Comparison of ENCODE assay signal across 11 mouse cellular contexts in genomic region chr4:62640496-62641229, GRCm38 (mm10).
DNase-seq lines count a peak whose midpoint lies in the region; ATAC-seq and TF ChIP-seq lines count a peak whose summit lies in the region.
"Had no signal": no experiment of that assay in that cellular context is flagged by ENCODE, and none has a peak within 500 bp of the region (broad histone marks: within the 10 kb centered on the region; RNA-seq: fewer than 3 reads in every experiment).

No protein-coding gene starts in this region.

- no peak for ATAC-seq in hindbrain, postnatal 0 days
- ATAC-seq in hindbrain, embryonic 13.5 days (ENCODE audit: low FRiP score) = no peak
- ATAC-seq in neural tube, embryonic 13.5 days (ENCODE audit: low read depth) = no peak
- ATAC-seq in limb, embryonic 14.5 days (ENCODE audit: low FRiP score, low read depth) = no peak; the same call in 1 of the 2 replicates

- no peaks in the 10 kb centered on the region for H3K9me3 ChIP-seq in hindbrain, postnatal 0 days (ENCODE audit: low read length)
- H3K9me3 ChIP-seq in hindbrain, embryonic 13.5 days = no peaks in the 10 kb centered on the region
- H3K9me3 ChIP-seq in neural tube, embryonic 13.5 days = no peaks in the 10 kb centered on the region
- H3K9me3 ChIP-seq in limb, embryonic 14.5 days (ENCODE audit: control insufficient read depth, low read length) = no peaks in the 10 kb centered on the region

- WGBS in hindbrain, postnatal 0 days = 77% methylated on average over 15 of the region's 15 CpGs
- WGBS in hindbrain, embryonic 13.5 days = 77% methylated on average over 15 of the region's 15 CpGs
- 74% methylated on average over 15 of the region's 15 CpGs for WGBS in neural tube, embryonic 13.5 days
- 63% methylated on average over 15 of the region's 15 CpGs for WGBS in limb, embryonic 14.5 days

- H3K27me3 ChIP-seq in hindbrain, postnatal 0 days (ENCODE audit: insufficient read depth, low read length) = no peaks in the 10 kb centered on the region; the same call in 1 of the 2 replicates
- peaks cover 5% of the 10 kb centered on the region; the same call in 1 of the 2 replicates for H3K27me3 ChIP-seq in hindbrain, embryonic 13.5 days
- H3K27me3 ChIP-seq in neural tube, embryonic 13.5 days = no peaks in the 10 kb centered on the region
- no peaks in the 10 kb centered on the region for H3K27me3 ChIP-seq in limb, embryonic 14.5 days (ENCODE audit: control insufficient read depth, insufficient read depth, low read length)

- H3K36me3 ChIP-seq in hindbrain, postnatal 0 days (ENCODE audit: insufficient read depth, low read length) = no peaks in the 10 kb centered on the region
- no peaks in the 10 kb centered on the region; the same call in 1 of the 2 replicates for H3K36me3 ChIP-seq in hindbrain, embryonic 13.5 days
- no peaks in the 10 kb centered on the region for H3K36me3 ChIP-seq in neural tube, embryonic 13.5 days
- no peaks in the 10 kb centered on the region for H3K36me3 ChIP-seq in limb, embryonic 14.5 days (ENCODE audit: control insufficient read depth, insufficient read depth, low read length)
- H3K36me3 ChIP-seq: G1E had no signal

- H3K4me1 ChIP-seq in hindbrain, postnatal 0 days (ENCODE audit: insufficient read depth, low read length) = no peaks in the 10 kb centered on the region
- H3K4me1 ChIP-seq in hindbrain, embryonic 13.5 days (replicated peaks) = peaks cover 24% of the 10 kb centered on the region
- H3K4me1 ChIP-seq in neural tube, embryonic 13.5 days (replicated peaks) = peaks cover 38% of the 10 kb centered on the region
- H3K4me1 ChIP-seq in limb, embryonic 14.5 days (ENCODE audit: control insufficient read depth, insufficient read depth, low read length) = peaks cover 17% of the 10 kb centered on the region

- TF ChIP-seq CTCF in hindbrain, postnatal 0 days (IDR thresholded peaks at IDR 0.05; ENCODE audit: low read depth) = no peak

- H3K4me2 ChIP-seq in hindbrain, postnatal 0 days (ENCODE audit: low read depth, low read length) = no peak overlapping the region
- no peak overlapping the region for H3K4me2 ChIP-seq in hindbrain, embryonic 13.5 days
- H3K4me2 ChIP-seq in neural tube, embryonic 13.5 days = no peak overlapping the region
- 0 out of 2 replicates have a peak overlapping the region, but pooled peaks have one; percentile 0 for H3K4me2 ChIP-seq in limb, embryonic 14.5 days (replicated peaks; ENCODE audit: low read depth, low read length, severe bottlenecking)

- TF ChIP-seq POLR2A in limb, embryonic 14.5 days (IDR thresholded peaks at IDR 0.05; ENCODE audit: borderline replicate concordance, extremely low read depth, insufficient read depth, insufficient read length) = no peak

- peak overlapping the region; percentile 32; the same call in 1 of the 2 replicates for H3K27ac ChIP-seq in hindbrain, postnatal 0 days
- no peak overlapping the region for H3K27ac ChIP-seq in hindbrain, embryonic 13.5 days
- H3K27ac ChIP-seq in neural tube, embryonic 13.5 days (replicated peaks) = 0 out of 2 replicates have a peak overlapping the region, but pooled peaks have one; percentile 18
- H3K27ac ChIP-seq in limb, embryonic 14.5 days (replicated peaks; ENCODE audit: low read depth, low read length) = peak overlapping the region; percentile 52; the same call in 1 of the 2 replicates

- DNase-seq in hindbrain, postnatal 0 days (ENCODE audit: low spot score) = no peak
- DNase-seq in neural tube, embryonic 10.5 days (ENCODE audit: extremely low spot score, low spot score) = no peak
- no peak for DNase-seq in limb, embryonic 14.5 days (ENCODE audit: low spot score)
- DNase-seq in ovary, postnatal 14 days (ENCODE audit: low spot score) = no peak
- DNase-seq in cerebellum, adult 11-12 months = no peak
- DNase-seq in cerebellum, postnatal 14 days = no peak
- DNase-seq: adrenal gland, postnatal 36 days; right cerebral cortex, postnatal 4 days had no signal

- no peak overlapping the region for H3K4me3 ChIP-seq in hindbrain, postnatal 0 days (ENCODE audit: low read length)
- no peak overlapping the region for H3K4me3 ChIP-seq in hindbrain, embryonic 13.5 days
- no peak overlapping the region for H3K4me3 ChIP-seq in neural tube, embryonic 13.5 days
- no peak overlapping the region for H3K4me3 ChIP-seq in limb, embryonic 14.5 days (replicated peaks; ENCODE audit: low read length)

- no peak overlapping the region for H3K9ac ChIP-seq in hindbrain, postnatal 0 days (replicated peaks; ENCODE audit: low read length)
- H3K9ac ChIP-seq in hindbrain, embryonic 13.5 days = no peak overlapping the region
- no peak overlapping the region for H3K9ac ChIP-seq in neural tube, embryonic 13.5 days
- H3K9ac ChIP-seq in limb, embryonic 14.5 days (ENCODE audit: low read depth, low read length, severe bottlenecking) = no peak overlapping the region
